Mouse (Mus musculus) T-helper 2 cell (primary cell): Measurements from ENCODE around the gene Reps1.

Experiments
- in situ Hi-C: fragments of 300-600 bp; cut with MboI, MseI; formaldehyde crosslinking; loops from one replicate; pipeline ENCODE4 v1.15.1; 2025; ENCODE audit warnings: high pct_unique_total_duplicates

Gene Reps1

DNA sequence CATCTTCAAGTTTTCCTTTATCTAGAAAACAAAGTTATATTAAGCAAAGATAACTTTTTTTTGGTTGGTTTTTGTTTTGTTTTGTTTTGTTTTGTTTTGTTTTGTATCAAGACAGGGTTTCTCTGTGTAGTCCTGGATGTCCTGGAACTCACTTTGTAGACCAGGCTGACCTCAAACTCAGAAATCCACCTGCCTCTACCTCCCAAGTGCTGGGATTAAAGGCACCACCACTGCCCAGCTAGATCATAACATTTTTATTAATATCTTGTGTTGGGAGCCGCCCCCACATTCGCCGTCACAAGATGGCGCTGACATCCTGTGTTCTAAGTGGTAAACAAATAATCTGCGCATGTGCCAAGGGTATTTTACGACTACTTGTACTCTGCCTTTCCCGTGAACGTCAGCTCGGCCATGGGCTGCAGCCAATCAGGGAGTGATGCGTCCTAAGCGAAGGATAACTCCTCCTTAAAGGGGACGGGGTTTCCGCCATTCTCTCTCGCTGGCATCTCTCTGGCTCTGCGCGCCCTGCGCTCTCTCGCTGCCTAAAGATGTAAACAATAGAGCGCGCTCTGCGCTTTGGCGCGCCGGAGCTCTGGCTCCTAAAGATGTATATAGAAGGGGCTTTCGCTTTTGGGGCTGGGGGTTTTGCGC, 83.3 kb downstream of the Reps1 start:
- in situ Hi-C loops: loop anchor here (5.0 kb wide), 1 partner anchor 72 kb away; no protein-coding TSS in a partner anchor

DNA sequence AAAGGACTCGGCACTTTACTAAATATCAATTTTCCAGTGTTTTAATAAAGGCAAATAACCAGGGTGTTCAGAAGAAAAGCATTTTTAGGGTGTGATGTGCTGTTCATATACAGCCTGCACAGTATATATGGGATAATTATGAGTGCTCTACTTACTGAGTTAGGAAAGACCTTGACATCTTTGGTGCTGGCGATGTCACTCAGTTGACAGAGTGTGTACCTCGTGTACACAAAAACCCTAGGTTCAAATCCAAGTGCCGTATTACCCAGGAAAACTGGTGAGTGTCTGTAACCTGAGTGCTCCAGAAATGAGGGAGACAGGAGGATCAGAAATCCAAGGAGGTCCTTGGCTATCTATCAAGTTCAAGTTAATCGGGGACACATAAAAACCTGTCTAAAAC, 84.0 kb downstream of the Reps1 start:
- in situ Hi-C loops: loop anchor here (5.0 kb wide), 1 partner anchor 72 kb away; no protein-coding TSS in a partner anchor

DNA sequence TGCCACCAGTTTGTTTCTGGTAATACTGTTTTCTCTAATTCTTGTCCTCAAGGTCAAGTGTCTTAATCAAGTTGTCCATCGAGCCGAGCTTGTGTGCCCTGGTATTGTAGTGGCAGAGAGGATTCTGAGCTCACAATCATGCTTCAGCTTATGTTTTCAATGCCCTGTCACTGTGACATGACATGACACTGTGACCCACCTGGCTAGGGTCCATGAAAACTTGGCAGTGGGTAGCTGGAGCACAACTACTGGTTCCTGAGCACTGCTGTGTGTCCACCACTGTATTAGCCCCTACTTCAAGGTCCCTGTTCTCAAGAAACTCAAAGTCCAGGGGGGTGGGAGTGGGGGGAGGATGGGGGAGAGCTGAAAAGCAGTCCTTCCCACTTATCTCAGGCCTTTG, 85.7 kb downstream of the Reps1 start:
- in situ Hi-C loops: no loop called here

DNA sequence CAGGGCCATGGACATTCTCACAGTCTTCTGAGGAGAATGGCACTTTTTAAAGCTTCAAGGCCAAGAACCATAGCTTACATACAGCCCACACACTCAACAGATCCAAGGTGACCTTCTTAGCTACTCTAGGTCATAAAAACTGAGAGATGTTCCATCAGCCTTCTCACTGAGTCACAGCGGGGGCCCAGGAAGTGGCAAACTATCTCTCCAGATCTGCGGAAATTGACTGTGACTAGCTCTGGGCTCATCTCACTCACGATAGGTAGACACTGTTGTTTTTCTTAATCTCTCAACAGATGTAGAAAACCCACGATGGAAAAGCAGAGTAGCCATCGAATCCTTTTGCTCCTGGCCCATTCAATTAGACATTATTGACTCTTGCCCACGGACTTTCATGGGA, 86.6 kb downstream of the Reps1 start:
- in situ Hi-C loops: no loop called here

DNA sequence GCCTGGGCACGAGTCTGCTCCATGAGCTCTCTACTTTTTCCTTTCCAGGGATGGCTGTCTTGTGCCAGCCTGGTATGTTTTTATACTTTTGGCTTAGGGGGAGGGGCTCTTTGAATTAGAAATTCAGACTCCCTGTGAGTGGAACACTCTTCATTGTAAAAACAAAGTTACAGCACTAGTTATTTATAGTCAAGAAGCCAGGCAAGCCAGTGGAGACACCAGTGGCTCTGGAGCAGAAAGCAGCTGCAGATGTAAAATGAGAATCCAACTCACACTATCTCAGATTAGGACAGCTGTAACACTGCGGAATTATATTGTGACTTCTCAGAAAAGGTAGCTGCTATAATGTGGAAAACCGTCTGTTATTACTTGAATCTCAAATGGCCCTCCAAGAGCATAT, 91.6 kb downstream of the Reps1 start:
- in situ Hi-C loops: no loop called here

DNA sequence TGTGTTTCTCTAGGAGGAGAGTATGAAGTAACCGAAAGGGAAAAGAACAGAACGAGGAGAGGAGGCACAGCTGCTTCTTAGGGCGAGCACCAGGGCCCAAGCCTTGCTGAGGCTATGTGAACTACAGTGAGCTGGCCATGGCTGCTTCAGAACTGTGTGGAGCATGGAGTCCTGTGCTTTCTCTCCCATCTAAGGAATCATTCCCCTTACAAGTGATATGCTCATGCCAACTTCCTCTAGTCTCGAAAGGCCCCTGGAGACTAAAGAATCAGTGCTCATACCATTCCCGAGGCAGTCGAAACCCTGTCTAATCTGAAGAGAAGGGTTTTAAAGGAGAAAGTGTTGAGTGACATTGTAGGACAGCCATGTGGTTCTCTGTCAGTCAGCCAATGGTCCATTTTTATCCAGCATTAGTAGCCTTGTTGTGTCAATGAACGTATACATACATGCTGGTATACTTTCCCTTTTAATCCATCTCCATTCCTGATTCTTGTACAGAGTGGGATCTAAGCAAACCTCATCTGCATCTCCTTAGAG, 106.8 kb downstream of the Reps1 start:
- in situ Hi-C loops: no loop called here
